Mouse (Mus musculus) kidney, embryonic 15.5 days (tissue): Measurements from ENCODE around the gene Arhgap33. TPM values are rescaled to one million over a fixed set of nuclear protein-coding genes. Genes with fewer than 3 reads are reported as not detected.
"Not testable (repeated sequence)": the region's sequence is repeated elsewhere in the genome, so short reads cannot be mapped to it uniquely, and the experiment has no call there.

Source experiments
- ATAC-seq: fragments of 200-750 bp; cut with Nextera tagmentation; replicated peaks from 2 replicates; pipeline ENCODE4 v1.8.0; 2017; ENCODE audit warnings: moderate TSS enrichment; ENCODE audit not compliant: low FRiP score
- H3K27ac ChIP-seq: fragments of 300-500 bp; sonication (generic); 2 replicates; pipeline ENCODE4 v1.5.1; 2015; ENCODE audit warnings: mild to moderate bottlenecking, inconsistent platforms
- H3K27me3 ChIP-seq: fragments of 300-500 bp; sonication (generic); 2 replicates; pipeline ENCODE4 v1.6.1; 2015; ENCODE audit warnings: inconsistent platforms
- H3K36me3 ChIP-seq: fragments of 300-500 bp; sonication (generic); 2 replicates; pipeline ENCODE4 v1.6.1; 2015; ENCODE audit warnings: inconsistent platforms
- H3K4me1 ChIP-seq: fragments of 300-500 bp; sonication (generic); 2 replicates; pipeline ENCODE4 v1.6.1; 2015; ENCODE audit warnings: inconsistent platforms
- H3K4me2 ChIP-seq: fragments of 300-500 bp; sonication (generic); 2 replicates; pipeline ENCODE4 v1.6.1; 2015; ENCODE audit warnings: moderate library complexity, mild to moderate bottlenecking, inconsistent platforms
- H3K4me3 ChIP-seq: fragments of 300-500 bp; sonication (generic); replicated peaks from 2 replicates; pipeline ENCODE4 v1.5.1; 2015; ENCODE audit warnings: mild to moderate bottlenecking, inconsistent platforms
- H3K9ac ChIP-seq: fragments of 300-500 bp; sonication (generic); 2 replicates; pipeline ENCODE4 v1.6.1; 2015; ENCODE audit warnings: mild to moderate bottlenecking, inconsistent platforms
- H3K9me3 ChIP-seq: fragments of 300-500 bp; sonication (generic); replicated peaks from 2 replicates; pipeline ENCODE4 v1.6.1; 2016; ENCODE audit warnings: inconsistent platforms
- WGBS: fragments of 180-500 bp; shearing (Covaris S2); methylation state at CpG from one replicate; pipeline ENCODE4 v1.1.7; 2015; ENCODE audit warnings: mixed read lengths; 5-methylcytosine and 5-hydroxymethylcytosine counted together
- microRNA-seq: library from miRNA; unstranded; fragments of <30 nt; microRNA quantifications from one replicate; pipeline ENCODE4, GENCODE M21; 2016
- polyA plus RNA-seq: library from polyadenylated mRNA; unstranded; fragments of >200 nt; fragmentation: Nextera tagmentation; extraction: Ambion mirVana; gene quantifications from 2 replicates; pipeline ENCODE4 v1.2.1, GENCODE M21; 2015

The Arhgap33 gene
- polyA plus RNA-seq, 1 experiment from 2014 or later, result 16.0 TPM

GRCm38 (mm10) chr7:30484250-30484649, 50.6 kb downstream of the Arhgap33 start:
- no peak overlapping the region for H3K27ac ChIP-seq
- no peaks in the 10 kb centered on the region for H3K36me3 ChIP-seq

DNA sequence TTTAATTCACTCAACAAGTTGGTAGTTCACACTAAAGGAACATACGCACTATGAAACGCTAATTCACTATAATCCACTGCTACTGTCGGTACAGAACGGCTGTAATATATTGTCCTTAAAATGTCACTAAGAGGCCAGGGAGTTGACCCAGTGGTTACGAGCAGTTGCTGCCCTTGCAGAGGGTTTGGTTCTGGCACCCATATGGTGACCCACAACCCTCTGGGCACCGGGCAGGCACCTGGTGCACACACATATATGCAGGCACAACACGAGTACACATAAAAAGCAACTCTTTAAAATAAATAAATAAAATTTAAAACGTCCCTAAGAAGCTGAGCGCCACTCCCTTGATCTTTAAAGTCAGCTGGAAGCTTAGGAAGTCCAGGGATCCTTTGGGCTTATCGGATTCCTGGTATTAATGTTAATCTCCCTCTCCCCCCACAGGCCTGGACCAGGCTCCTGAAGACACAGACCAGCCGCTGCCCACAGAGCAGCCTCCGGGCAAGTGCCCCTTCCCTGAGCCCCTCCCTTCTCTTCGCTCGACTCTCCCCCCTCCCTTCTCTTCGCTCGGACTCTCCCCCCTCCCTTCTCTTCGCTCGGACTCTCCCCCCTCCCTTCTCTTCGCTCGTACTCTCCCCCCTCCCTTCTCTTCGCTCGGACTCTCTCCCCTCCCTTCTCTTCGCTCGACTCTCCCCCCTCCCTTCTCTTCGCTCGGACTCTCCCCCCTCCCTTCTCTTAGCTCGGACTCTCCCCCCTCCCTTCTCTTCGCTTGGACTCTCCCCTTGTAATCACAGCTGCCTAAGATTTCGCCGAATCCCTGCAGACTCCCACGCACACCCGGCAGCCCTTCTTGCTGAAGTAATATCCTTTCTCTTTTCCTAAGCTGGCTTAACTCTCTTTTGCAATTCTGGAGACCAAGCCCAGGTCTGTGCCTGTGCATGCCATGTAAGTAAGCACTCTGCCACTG, 57.2 kb downstream of the Arhgap33 start:
- peak; percentile 74 for ATAC-seq
- peak overlapping the region; percentile 48; the same call in 1 of the 2 replicates for H3K27ac ChIP-seq
- peak overlapping the region; percentile 35 for H3K4me3 ChIP-seq
- peak overlapping the region; percentile 59 for H3K4me2 ChIP-seq
- H3K36me3 ChIP-seq, result no peaks in the 10 kb centered on the region
- H3K9me3 ChIP-seq, result no peaks in the 10 kb centered on the region
- peaks cover 9% of the 10 kb centered on the region for H3K4me1 ChIP-seq
- peaks cover 21% of the 10 kb centered on the region; the same call in 1 of the 2 replicates for H3K27me3 ChIP-seq
- no peak overlapping the region for H3K9ac ChIP-seq
- 5% methylated on average over 29 of the region's 32 CpGs for WGBS

More at GRCm38 (mm10) chr7:30484250-30484649, 50.6 kb downstream of the Arhgap33 start:
- Histone ChIP-seq H3K9me3 (no peaks in the 10 kb centered on the region), H3K9ac (no peak overlapping the region), H3K27me3 (peaks cover 19% of the 10 kb centered on the region; the same call in 1 of the 2 replicates), H3K4me1 (no peaks in the 10 kb centered on the region), H3K4me3 (no peak overlapping the region), H3K4me2 (no peak overlapping the region)
- 18% methylated on average over 8 of the region's 8 CpGs for WGBS
- ATAC-seq, result no peak

- not testable (repeated sequence) for H3K4me1 ChIP-seq, H3K4me2 ChIP-seq, H3K4me3 ChIP-seq, ATAC-seq, H3K27ac ChIP-seq, H3K9ac ChIP-seq, H3K36me3 ChIP-seq, H3K9me3 ChIP-seq
- peaks cover 17% of the 10 kb centered on the region; the same call in 1 of the 2 replicates for H3K27me3 ChIP-seq
- 91% methylated on average over 7 of the region's 7 CpGs for WGBS
Observed at GRCm38 (mm10) chr7:30476136-30476535, 58.7 kb downstream of the Arhgap33 start.

DNA sequence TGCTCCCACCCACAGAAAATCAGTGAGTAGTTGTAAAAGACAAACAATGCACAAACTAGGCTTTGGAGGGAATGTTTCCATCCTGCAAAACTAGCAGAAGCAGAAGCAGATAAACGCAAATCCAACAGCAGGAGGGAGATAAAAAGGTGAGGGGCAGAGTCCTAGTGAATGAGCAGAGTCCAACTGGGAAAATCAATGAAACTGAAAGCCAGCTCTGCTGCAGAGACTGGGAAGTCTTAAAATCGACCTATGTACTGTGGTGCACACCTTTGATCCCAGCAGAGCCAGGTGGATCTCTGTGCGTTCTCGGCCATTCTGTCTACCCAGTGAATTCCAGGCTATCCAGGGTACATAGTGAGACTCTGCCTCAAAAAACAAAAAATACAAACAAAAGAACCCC, 59.9 kb downstream of the Arhgap33 start:
- peaks cover 9% of the 10 kb centered on the region for H3K4me1 ChIP-seq
- ATAC-seq, result no peak
- 65% methylated on average over 4 of the region's 4 CpGs for WGBS
- no peak overlapping the region for H3K27ac ChIP-seq
- H3K9ac ChIP-seq, result no peak overlapping the region
- no peak overlapping the region for H3K4me3 ChIP-seq
- H3K36me3 ChIP-seq, result no peaks in the 10 kb centered on the region
- no peak overlapping the region for H3K4me2 ChIP-seq
- peaks cover 20% of the 10 kb centered on the region for H3K27me3 ChIP-seq
- 0 out of 2 replicates have a peak, but pooled peaks cover 3% of the 10 kb centered on the region for H3K9me3 ChIP-seq

GRCm38 (mm10) chr7:30472411-30472810, 62.4 kb downstream of the Arhgap33 start:
- peaks cover 22% of the 10 kb centered on the region for H3K27me3 ChIP-seq
- no peak overlapping the region for H3K27ac ChIP-seq
- ATAC-seq, result no peak
- H3K4me3 ChIP-seq, result no peak overlapping the region
- WGBS, result 42% methylated on average over 5 of the region's 5 CpGs
- 0 out of 2 replicates have a peak, but pooled peaks cover 3% of the 10 kb centered on the region for H3K9me3 ChIP-seq
- no peak overlapping the region for H3K9ac ChIP-seq
- H3K36me3 ChIP-seq, result no peaks in the 10 kb centered on the region
- H3K4me2 ChIP-seq, result no peak overlapping the region
- H3K4me1 ChIP-seq, result peaks cover 3% of the 10 kb centered on the region

Small RNA genes lying within 50 kb of the gene (microRNA-seq; reads per million reads assigned to microRNA genes)
- gene Gm38670, result 1.3 reads per million

Other genes starting within 250 kb of the Arhgap33 start
- gene Clip3, start 243.3 kb downstream of the Arhgap33 start, polyA plus RNA-seq, result 33.3 and 36.5 TPM in 2 replicates
- gene Alkbh6, start 226.3 kb downstream of the Arhgap33 start, polyA plus RNA-seq, result 94.7 and 95.7 TPM in 2 replicates
- 88.2 and 97.7 TPM in 2 replicates for gene Syne4, start 220.3 kb downstream of the Arhgap33 start, polyA plus RNA-seq
- 2.6 TPM in 1 of 2 replicates, not detected in the other for gene E130208F15Rik, start 213.3 kb downstream of the Arhgap33 start, polyA plus RNA-seq
- 17.3 and 18.7 TPM in 2 replicates for gene Sdhaf1, start 211.2 kb downstream of the Arhgap33 start, polyA plus RNA-seq
- 6.5 and 7.2 TPM in 2 replicates for gene Lrfn3, start 172.3 kb downstream of the Arhgap33 start, polyA plus RNA-seq
- gene Tyrobp, start 121.3 kb downstream of the Arhgap33 start, polyA plus RNA-seq, result 33.8 and 37.9 TPM in 2 replicates
- 0.64 and 1.5 TPM in 2 replicates for gene Hcst, start 115.2 kb downstream of the Arhgap33 start, polyA plus RNA-seq
- 1.3 and 2.0 TPM in 2 replicates for gene Nfkbid, start 113.3 kb downstream of the Arhgap33 start, polyA plus RNA-seq
- 24.1 and 28.6 TPM in 2 replicates for gene Aplp1, start 89.5 kb downstream of the Arhgap33 start, polyA plus RNA-seq
- gene Kirrel2, start 77.4 kb downstream of the Arhgap33 start, polyA plus RNA-seq, result 0.54 and 0.77 TPM in 2 replicates
- gene Nphs1, start 76.7 kb downstream of the Arhgap33 start, polyA plus RNA-seq, result 3.6 and 4.8 TPM in 2 replicates
- gene Prodh2, start 41.4 kb downstream of the Arhgap33 start, polyA plus RNA-seq, result 12.8 and 14.4 TPM in 2 replicates
- 12.8 and 20.1 TPM in 2 replicates for gene Hspb6, start 17.1 kb upstream of the Arhgap33 start, polyA plus RNA-seq
- gene Proser3, start 17.2 kb upstream of the Arhgap33 start, polyA plus RNA-seq, result 14.1 and 18.6 TPM in 2 replicates
- gene Lin37, start 24.8 kb upstream of the Arhgap33 start, polyA plus RNA-seq, result 37.6 and 40.5 TPM in 2 replicates
- 94.8 and 102 TPM in 2 replicates for gene U2af1l4, start 28.2 kb upstream of the Arhgap33 start, polyA plus RNA-seq
- 15.0 and 17.0 TPM in 2 replicates for gene Gm49396, start 28.3 kb upstream of the Arhgap33 start, polyA plus RNA-seq
- gene Psenen, start 28.6 kb upstream of the Arhgap33 start, polyA plus RNA-seq, result 152 TPM in 2 replicates
- gene Igflr1, start 30.4 kb upstream of the Arhgap33 start, polyA plus RNA-seq, result 3.8 and 6.0 TPM in 2 replicates
- gene Kmt2b, start 53.7 kb upstream of the Arhgap33 start, polyA plus RNA-seq, result 6.7 and 10.9 TPM in 2 replicates
- 0.36 and 0.63 TPM in 2 replicates for gene Zbtb32, start 63.8 kb upstream of the Arhgap33 start, polyA plus RNA-seq
- 3.6 and 5.3 TPM in 2 replicates for gene Upk1a, start 77.8 kb upstream of the Arhgap33 start, polyA plus RNA-seq
- 1,049 and 1,131 TPM in 2 replicates for gene Cox6b1, start 91.1 kb upstream of the Arhgap33 start, polyA plus RNA-seq
- gene Etv2, start 100.8 kb upstream of the Arhgap33 start, polyA plus RNA-seq, result not detected in 2 replicates
- gene Rbm42, start 115.3 kb upstream of the Arhgap33 start, polyA plus RNA-seq, result 118 and 119 TPM in 2 replicates
- gene Haus5, start 129.9 kb upstream of the Arhgap33 start, polyA plus RNA-seq, result 58.0 and 61.1 TPM in 2 replicates
- gene Pmis2, start 136.5 kb upstream of the Arhgap33 start, polyA plus RNA-seq, result not detected in 2 replicates
- gene 2200002J24Rik, start 163.9 kb upstream of the Arhgap33 start, polyA plus RNA-seq, result 0.58 TPM in 1 of 2 replicates, not detected in the other
- 1.3 and 1.5 TPM in 2 replicates for gene Atp4a, start 177.1 kb upstream of the Arhgap33 start, polyA plus RNA-seq
- gene Tmem147, start 194.5 kb upstream of the Arhgap33 start, polyA plus RNA-seq, result 180 and 192 TPM in 2 replicates
- gene Gapdhs, start 208.6 kb upstream of the Arhgap33 start, polyA plus RNA-seq, result 0.35 and 0.68 TPM in 2 replicates
- gene Sbsn, start 216.4 kb upstream of the Arhgap33 start, polyA plus RNA-seq, result 2.2 and 2.6 TPM in 2 replicates
- gene Dmkn, start 228.7 kb upstream of the Arhgap33 start, polyA plus RNA-seq, result 1.3 and 7.7 TPM in 2 replicates